Mouse (Mus musculus) lung, postnatal 0 days (tissue): ENCODE data around the gene Bsdc1. TPM values are rescaled to one million over a fixed set of nuclear protein-coding genes. Genes with fewer than 3 reads are reported as not detected.
"Not testable (repeated sequence)": the region's sequence is repeated elsewhere in the genome, so short reads cannot be mapped to it uniquely, and the experiment has no call there.

ENCODE experiments used
- ATAC-seq: fragments of 200-750 bp; cut with Nextera tagmentation; 2 replicates; pipeline ENCODE4 v1.8.0; 2017; ENCODE audit warnings: moderate library complexity
- DNase-seq: peaks from one replicate; pipeline ENCODE4 v3.0.0-alpha.2; 2016; ENCODE audit warnings: low spot score
- H3K27ac ChIP-seq: fragments of 300-500 bp; sonication (generic); 2 replicates; pipeline ENCODE4 v1.5.1; 2014; ENCODE audit warnings: antibody characterized with exemption, mild to moderate bottlenecking, low read length, mixed read lengths
- H3K27me3 ChIP-seq: fragments of 300-500 bp; sonication (generic); replicated peaks from 2 replicates; pipeline ENCODE4 v1.6.1; 2014; ENCODE audit warnings: low read length, mixed read lengths; ENCODE audit not compliant: insufficient read depth
- H3K36me3 ChIP-seq: fragments of 300-500 bp; sonication (generic); 2 replicates; pipeline ENCODE4 v1.6.1; 2014; ENCODE audit warnings: low read length, mixed read lengths; ENCODE audit not compliant: insufficient read depth
- H3K4me1 ChIP-seq: fragments of 300-500 bp; sonication (generic); 2 replicates; pipeline ENCODE4 v1.6.1; 2014; ENCODE audit warnings: antibody characterized with exemption, low read depth, low read length, mixed read lengths; ENCODE audit not compliant: insufficient read depth
- H3K4me2 ChIP-seq: fragments of 300-500 bp; sonication (generic); replicated peaks from 2 replicates; pipeline ENCODE4 v1.6.1; 2014; ENCODE audit warnings: low read depth, mild to moderate bottlenecking, low read length, moderate library complexity, mixed read lengths
- H3K4me3 ChIP-seq: fragments of 300-500 bp; sonication (generic); 2 replicates; pipeline ENCODE4 v1.5.1; 2014; ENCODE audit warnings: low read depth, low read length
- H3K9ac ChIP-seq: fragments of 300-500 bp; sonication (generic); replicated peaks from 2 replicates; pipeline ENCODE4 v1.6.1; 2014; ENCODE audit warnings: low read depth, mild to moderate bottlenecking
- H3K9me3 ChIP-seq: fragments of 300-500 bp; sonication (generic); 2 replicates; pipeline ENCODE4 v1.6.1; 2016; ENCODE audit warnings: low read length, mixed read lengths
- CTCF ChIP-seq: IDR thresholded peaks from 2 replicates; pipeline ENCODE4 v1.5.1; 2016; ENCODE audit warnings: antibody characterized with exemption, mild to moderate bottlenecking
- EP300 ChIP-seq: IDR thresholded peaks from 2 replicates; pipeline ENCODE4 v1.6.1; 2016; ENCODE audit warnings: antibody characterized with exemption, mild to moderate bottlenecking, control low read depth
- WGBS: fragments of 180-500 bp; shearing (Covaris S2); extraction: QIAGEN DNeasy Blood & Tissue Kit; methylation state at CpG from one replicate; pipeline ENCODE4 v1.1.7; 2014; 5-methylcytosine and 5-hydroxymethylcytosine counted together
- polyA plus RNA-seq: library from polyadenylated mRNA; unstranded; fragments of >200 nt; fragmentation: Nextera tagmentation; extraction: Ambion mirVana; gene quantifications from 2 replicates; pipeline ENCODE4 v1.2.1, GENCODE M21; 2015

The Bsdc1 gene
- polyA plus RNA-seq, 1 experiment from 2014 or later: 29.0 TPM

DNA sequence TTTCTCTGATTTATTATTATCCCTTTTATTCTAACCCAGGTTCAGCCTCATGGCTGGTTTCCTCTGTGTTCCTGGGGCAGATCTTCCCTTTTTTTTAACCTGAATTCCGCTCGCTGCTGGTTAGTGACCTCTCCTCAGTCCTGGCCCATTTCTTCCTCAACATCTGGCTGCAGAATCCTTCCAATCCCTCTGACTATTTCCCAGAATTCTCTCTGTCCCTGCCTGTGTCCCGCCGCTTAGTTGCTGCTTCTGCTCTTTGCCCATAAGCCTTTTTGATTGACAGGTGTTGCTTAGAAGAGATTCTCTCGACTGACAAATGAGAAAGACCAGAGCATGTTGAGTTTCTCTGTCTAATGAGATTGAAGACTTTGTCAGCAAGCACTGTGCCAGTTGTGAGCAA is 5.3 kb upstream of the Bsdc1 start:
- ATAC-seq: no peak
- Histone ChIP-seq H3K27ac (no peak overlapping the region), H3K36me3 (no peaks in the 10 kb centered on the region), H3K9ac (no peak overlapping the region), H3K4me3 (no peak overlapping the region), H3K4me2 (no peak overlapping the region), H3K4me1 (peaks cover 3% of the 10 kb centered on the region; the same call in 1 of the 2 replicates), H3K27me3 (no peaks in the 10 kb centered on the region), H3K9me3 (no peaks in the 10 kb centered on the region)
- 56% methylated on average over 5 of the region's 5 CpGs for WGBS
- TF ChIP-seq CTCF: no peak
- no peak for TF ChIP-seq EP300
- no peak for DNase-seq

DNA sequence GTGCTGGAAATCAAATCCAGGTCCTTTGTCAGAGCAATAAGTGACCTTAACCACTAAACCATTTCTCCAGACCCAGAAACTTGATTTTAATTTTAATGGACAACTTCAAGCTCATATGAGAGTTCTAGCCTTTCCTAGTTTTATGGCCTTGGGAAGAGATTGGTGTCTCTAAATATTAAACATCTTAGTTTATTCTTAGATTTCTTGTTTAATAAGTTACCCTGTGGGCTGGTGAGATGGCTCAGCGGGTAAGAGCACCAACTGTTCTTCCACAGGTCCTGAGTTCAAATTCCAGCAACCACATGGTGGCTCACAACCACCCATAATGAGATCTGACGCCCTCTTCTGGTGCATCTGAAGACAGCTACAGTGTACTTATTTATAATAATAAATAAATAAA is 4.1 kb upstream of the Bsdc1 start:
- not testable (repeated sequence) for DNase-seq, H3K9ac ChIP-seq, H3K27me3 ChIP-seq, H3K27ac ChIP-seq, H3K4me3 ChIP-seq, H3K9me3 ChIP-seq, ATAC-seq, H3K4me1 ChIP-seq, H3K36me3 ChIP-seq, H3K4me2 ChIP-seq
- WGBS: 66% methylated on average over 2 of the region's 2 CpGs

GRCm38 (mm10) chr4:129459726-129460125 is 1.7 kb upstream of the Bsdc1 start:
- Histone ChIP-seq H3K9me3 (no peaks in the 10 kb centered on the region), H3K27me3 (no peaks in the 10 kb centered on the region), H3K4me1 (peaks cover 3% of the 10 kb centered on the region; the same call in 1 of the 2 replicates), H3K9ac (no peak overlapping the region), H3K36me3 (peaks cover 8% of the 10 kb centered on the region; the same call in 1 of the 2 replicates), H3K27ac (no peak overlapping the region), H3K4me2 (no peak overlapping the region), H3K4me3 (no peak overlapping the region)
- DNase-seq (no peak), ATAC-seq (no peak)
- no peak for TF ChIP-seq EP300
- TF ChIP-seq CTCF: no peak
- 87% methylated on average over 3 of the region's 3 CpGs for WGBS

DNA sequence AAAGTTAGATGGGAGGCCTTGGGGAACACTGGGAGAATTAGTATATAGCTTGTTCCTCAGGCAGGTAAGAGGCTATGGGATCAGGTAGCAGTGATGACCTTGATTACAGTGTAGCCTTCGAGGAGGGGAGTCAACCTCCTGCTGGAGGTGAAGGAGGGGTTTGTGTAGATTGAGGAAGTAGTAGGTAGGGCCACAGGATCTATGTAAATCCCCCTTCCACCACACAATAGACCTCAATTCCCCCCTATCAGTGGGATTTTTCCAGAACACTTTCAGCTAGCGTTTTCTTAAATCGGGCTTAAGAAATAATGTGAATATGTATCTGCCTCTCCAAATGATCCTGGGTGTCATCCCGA is 576 bp upstream of the Bsdc1 start:
- no peak overlapping the region for H3K9ac ChIP-seq
- H3K27me3 ChIP-seq: no peaks in the 10 kb centered on the region
- H3K36me3 ChIP-seq: peaks cover 18% of the 10 kb centered on the region
- TF ChIP-seq CTCF: no peak
- no peak for TF ChIP-seq EP300
- H3K4me2 ChIP-seq: peak overlapping the region; percentile 61
- H3K4me3 ChIP-seq: peak overlapping the region; percentile 88
- H3K4me1 ChIP-seq: peaks cover 3% of the 10 kb centered on the region; the same call in 1 of the 2 replicates
- peak; percentile 25 for DNase-seq
- WGBS: 0% methylated on average over 4 of the region's 4 CpGs
- ATAC-seq: no peak
- H3K27ac ChIP-seq: peak overlapping the region; percentile 79
- H3K9me3 ChIP-seq: no peaks in the 10 kb centered on the region

DNA sequence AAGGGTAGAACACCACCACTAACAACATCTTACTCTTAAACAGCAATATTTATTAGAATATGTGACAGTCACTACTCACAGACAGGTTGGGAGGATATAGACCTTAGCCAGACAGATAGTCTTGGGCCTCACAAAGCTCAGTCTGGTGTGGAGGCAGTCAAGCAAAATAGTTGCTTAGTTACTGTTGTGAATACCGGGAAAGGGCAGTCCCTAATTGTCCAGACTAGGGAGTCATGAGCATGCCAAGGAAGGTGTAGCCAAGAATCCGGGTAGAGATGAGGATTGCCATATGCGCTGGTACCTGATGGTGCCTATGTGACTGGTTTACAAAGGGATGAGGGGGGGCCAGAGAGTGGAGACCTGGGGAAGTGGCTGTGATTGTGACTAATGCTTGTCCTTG is 737 bp downstream of the Bsdc1 start:
- Histone ChIP-seq H3K27me3 (no peaks in the 10 kb centered on the region), H3K9ac (peak overlapping the region; percentile 86), H3K27ac (peak overlapping the region; percentile 84), H3K4me3 (peak overlapping the region; percentile 88), H3K4me1 (peaks cover 3% of the 10 kb centered on the region; the same call in 1 of the 2 replicates), H3K9me3 (no peaks in the 10 kb centered on the region), H3K36me3 (peaks cover 31% of the 10 kb centered on the region), H3K4me2 (peak overlapping the region; percentile 80)
- no peak for TF ChIP-seq CTCF
- TF ChIP-seq EP300: no peak
- 35% methylated on average over 3 of the region's 3 CpGs for WGBS
- DNase-seq (peak; percentile 45), ATAC-seq (no peak)

- TF ChIP-seq EP300 (no peak), CTCF (no peak)
- DNase-seq: no peak
- Histone ChIP-seq H3K27ac (no peak overlapping the region), H3K9me3 (no peaks in the 10 kb centered on the region), H3K4me1 (peaks cover 3% of the 10 kb centered on the region; the same call in 1 of the 2 replicates), H3K36me3 (peaks cover 31% of the 10 kb centered on the region), H3K27me3 (no peaks in the 10 kb centered on the region), H3K9ac (no peak overlapping the region), H3K4me3 (no peak overlapping the region), H3K4me2 (no peak overlapping the region)
- 81% methylated on average over 24 of the region's 24 CpGs for WGBS
- ATAC-seq: no peak
Observed at GRCm38 (mm10) chr4:129463097-129464059, 2.0 kb downstream of the Bsdc1 start.
